Mouse (Mus musculus) neural tube, embryonic 14.5 days (tissue): Measurements from ENCODE around the gene 4921536K21Rik. TPM values are rescaled to one million over a fixed set of nuclear protein-coding genes. Genes with fewer than 3 reads are reported as not detected.

Experiments used
- ATAC-seq: fragments of 200-750 bp; cut with Nextera tagmentation; 2 replicates; pipeline ENCODE4 v1.8.0; 2017; ENCODE audit warnings: low read depth, mild to moderate bottlenecking, moderate TSS enrichment, moderate library complexity
- H3K27ac ChIP-seq: fragments of 300-500 bp; sonication (generic); 2 replicates; pipeline ENCODE4 v1.5.1; 2014; ENCODE audit warnings: low read depth, mild to moderate bottlenecking, control low read depth, low read length, moderate library complexity, mixed read lengths
- H3K27me3 ChIP-seq: fragments of 300-500 bp; sonication (generic); 2 replicates; pipeline ENCODE4 v1.6.1; 2014; ENCODE audit warnings: low read length; ENCODE audit not compliant: control insufficient read depth, insufficient read depth
- H3K36me3 ChIP-seq: fragments of 300-500 bp; sonication (generic); 2 replicates; pipeline ENCODE4 v1.6.1; 2014; ENCODE audit warnings: low read length, mixed read lengths; ENCODE audit not compliant: control insufficient read depth, insufficient read depth
- H3K4me1 ChIP-seq: fragments of 300-500 bp; sonication (generic); 2 replicates; pipeline ENCODE4 v1.6.1; 2014; ENCODE audit warnings: low read length; ENCODE audit not compliant: control insufficient read depth, insufficient read depth
- H3K4me2 ChIP-seq: fragments of 300-500 bp; sonication (generic); 2 replicates; pipeline ENCODE4 v1.6.1; 2014; ENCODE audit warnings: mild to moderate bottlenecking, low read depth, low read length, control low read depth
- H3K4me3 ChIP-seq: fragments of 300-500 bp; sonication (generic); 2 replicates; pipeline ENCODE4 v1.5.1; 2014; ENCODE audit warnings: low read depth, low read length, control low read depth, mixed read lengths
- H3K9ac ChIP-seq: fragments of 300-500 bp; sonication (generic); replicated peaks from 2 replicates; pipeline ENCODE4 v1.6.1; 2014; ENCODE audit warnings: low read depth, mild to moderate bottlenecking, control low read depth, low read length, mixed read lengths
- H3K9me3 ChIP-seq: fragments of 300-500 bp; sonication (generic); 2 replicates; pipeline ENCODE4 v1.6.1; 2016; ENCODE audit warnings: low read length; ENCODE audit not compliant: control insufficient read depth
- WGBS: fragments of 180-500 bp; shearing (Covaris S2); extraction: QIAGEN DNeasy Blood & Tissue Kit; methylation state at CpG from one replicate; pipeline ENCODE4 v1.1.7; 2014; 5-methylcytosine and 5-hydroxymethylcytosine counted together
- polyA plus RNA-seq: library from polyadenylated mRNA; unstranded; fragments of >200 nt; fragmentation: Nextera tagmentation; extraction: Ambion mirVana; gene quantifications from 2 replicates; pipeline ENCODE4 v1.2.1, GENCODE M21; 2014

Gene 4921536K21Rik
- polyA plus RNA-seq, 1 experiment from 2014 or later: 0.17 TPM

- Histone ChIP-seq H3K4me3 (no peak overlapping the region), H3K4me2 (no peak overlapping the region), H3K27me3 (no peaks in the 10 kb centered on the region), H3K27ac (no peak overlapping the region), H3K9me3 (no peaks in the 10 kb centered on the region), H3K4me1 (no peaks in the 10 kb centered on the region), H3K36me3 (no peaks in the 10 kb centered on the region), H3K9ac (no peak overlapping the region)
- ATAC-seq: no peak
- WGBS: 79% methylated on average over 7 of the region's 7 CpGs
Measured at GRCm38 (mm10) chr11:3878660-3879059, 16.2 kb downstream of the 4921536K21Rik start.

GRCm38 (mm10) chr11:3876419-3876818 is 18.5 kb downstream of the 4921536K21Rik start:
- Histone ChIP-seq H3K9ac (no peak overlapping the region), H3K36me3 (no peaks in the 10 kb centered on the region), H3K4me3 (no peak overlapping the region), H3K27me3 (no peaks in the 10 kb centered on the region), H3K4me2 (no peak overlapping the region), H3K4me1 (no peaks in the 10 kb centered on the region), H3K9me3 (no peaks in the 10 kb centered on the region), H3K27ac (no peak overlapping the region)
- 73% methylated on average over 6 of the region's 6 CpGs for WGBS
- no peak for ATAC-seq

GRCm38 (mm10) chr11:3864343-3864742 is 30.6 kb downstream of the 4921536K21Rik start:
- 24% methylated on average over 6 of the region's 6 CpGs for WGBS
- no peak overlapping the region for H3K27ac ChIP-seq

GRCm38 (mm10) chr11:3863454-3864112 is 31.3 kb downstream of the 4921536K21Rik start, which contains the start of gene Osbp2:
Gene Osbp2 (minus strand): TSS chr11:3863903.
- peak; percentile 91 for ATAC-seq
- no peak within 1 kb of the TSS for H3K27ac ChIP-seq
- peak within 1 kb of the TSS; percentile 43 for H3K4me3 ChIP-seq
- H3K9ac ChIP-seq: peak within 1 kb of the TSS; percentile 54
- WGBS: 5% methylated on average over 39 of the region's 58 CpGs
- no peaks in the 10 kb centered on the region for H3K4me1 ChIP-seq
- H3K9me3 ChIP-seq: no peaks in the 10 kb centered on the region
- H3K4me2 ChIP-seq: peak within 1 kb of the TSS; percentile 64
- H3K36me3 ChIP-seq: no peaks in the 10 kb centered on the region
- H3K27me3 ChIP-seq: no peaks in the 10 kb centered on the region

More at GRCm38 (mm10) chr11:3864343-3864742, 30.6 kb downstream of the 4921536K21Rik start:
- Histone ChIP-seq H3K9ac (peak overlapping the region; percentile 54; the same call in 1 of the 2 replicates), H3K36me3 (no peaks in the 10 kb centered on the region), H3K9me3 (no peaks in the 10 kb centered on the region), H3K4me1 (no peaks in the 10 kb centered on the region), H3K4me3 (peak overlapping the region; percentile 43), H3K27me3 (no peaks in the 10 kb centered on the region), H3K4me2 (peak overlapping the region; percentile 64)
- peak; percentile 36; the same call in 1 of the 2 replicates for ATAC-seq

- H3K27me3 ChIP-seq: no peaks in the 10 kb centered on the region
- H3K27ac ChIP-seq: no peak overlapping the region
- ATAC-seq: peak; percentile 2; the same call in 1 of the 2 replicates
- no peaks in the 10 kb centered on the region for H3K4me1 ChIP-seq
- H3K9ac ChIP-seq: peak overlapping the region; percentile 54; the same call in 1 of the 2 replicates
- peak overlapping the region; percentile 64 for H3K4me2 ChIP-seq
- WGBS: 74% methylated on average over 19 of the region's 19 CpGs
- peak overlapping the region; percentile 43 for H3K4me3 ChIP-seq
- no peaks in the 10 kb centered on the region for H3K9me3 ChIP-seq
- H3K36me3 ChIP-seq: no peaks in the 10 kb centered on the region
Measured at GRCm38 (mm10) chr11:3862661-3863453, 32.0 kb downstream of the 4921536K21Rik start.

- Histone ChIP-seq H3K4me1 (no peaks in the 10 kb centered on the region), H3K4me3 (no peak overlapping the region), H3K27ac (no peak overlapping the region), H3K9ac (no peak overlapping the region), H3K36me3 (no peaks in the 10 kb centered on the region), H3K27me3 (no peaks in the 10 kb centered on the region), H3K4me2 (no peak overlapping the region), H3K9me3 (no peaks in the 10 kb centered on the region)
- no peak for ATAC-seq
- 82% methylated on average over 4 of the region's 4 CpGs for WGBS
Measured at GRCm38 (mm10) chr11:3860361-3860760, 34.5 kb downstream of the 4921536K21Rik start.

GRCm38 (mm10) chr11:3859778-3860177 is 35.1 kb downstream of the 4921536K21Rik start:
- no peak overlapping the region for H3K27ac ChIP-seq
- H3K4me3 ChIP-seq: no peak overlapping the region
- H3K36me3 ChIP-seq: no peaks in the 10 kb centered on the region
- H3K4me2 ChIP-seq: no peak overlapping the region
- no peak for ATAC-seq
- H3K9ac ChIP-seq: no peak overlapping the region
- no peaks in the 10 kb centered on the region for H3K9me3 ChIP-seq
- WGBS: 90% methylated on average over 4 of the region's 4 CpGs
- H3K4me1 ChIP-seq: no peaks in the 10 kb centered on the region
- no peaks in the 10 kb centered on the region for H3K27me3 ChIP-seq

- ATAC-seq: no peak
- no peak overlapping the region for H3K27ac ChIP-seq
- no peak overlapping the region for H3K9ac ChIP-seq
- 0 out of 2 replicates have a peak, but pooled peaks cover 4% of the 10 kb centered on the region for H3K4me1 ChIP-seq
- no peak overlapping the region for H3K4me2 ChIP-seq
- H3K9me3 ChIP-seq: no peaks in the 10 kb centered on the region
- H3K36me3 ChIP-seq: no peaks in the 10 kb centered on the region
- H3K4me3 ChIP-seq: no peak overlapping the region
- WGBS: 77% methylated on average over 5 of the region's 5 CpGs
- H3K27me3 ChIP-seq: no peaks in the 10 kb centered on the region
Measured at GRCm38 (mm10) chr11:3857902-3858301, 37.0 kb downstream of the 4921536K21Rik start.

- 0 out of 2 replicates have a peak, but pooled peaks cover 4% of the 10 kb centered on the region for H3K4me1 ChIP-seq
- no peaks in the 10 kb centered on the region for H3K36me3 ChIP-seq
- H3K27me3 ChIP-seq: no peaks in the 10 kb centered on the region
- H3K9ac ChIP-seq: no peak overlapping the region
- H3K9me3 ChIP-seq: no peaks in the 10 kb centered on the region
- ATAC-seq: no peak
- H3K4me2 ChIP-seq: no peak overlapping the region
- H3K4me3 ChIP-seq: no peak overlapping the region
- 96% methylated on average over 5 of the region's 5 CpGs for WGBS
- H3K27ac ChIP-seq: no peak overlapping the region
Measured at GRCm38 (mm10) chr11:3855846-3856245, 39.1 kb downstream of the 4921536K21Rik start.
